Mouse (Mus musculus) liver, embryonic 16.5 days (tissue): ENCODE measurements around the gene Kcnq2. TPM values are rescaled to one million over a fixed set of nuclear protein-coding genes. Genes with fewer than 3 reads are reported as not detected.
A peak's percentile ranks its signal among the peaks of the same experiment; 100 is the strongest.

ENCODE experiments used
- ATAC-seq: fragments of 200-750 bp; cut with Nextera tagmentation; 2 replicates; pipeline ENCODE4 v1.8.0; 2017; ENCODE audit warnings: low read depth, mild to moderate bottlenecking, moderate number of reproducible peaks, moderate library complexity
- H3K27ac ChIP-seq: fragments of 300-500 bp; sonication (generic); 2 replicates; pipeline ENCODE4 v1.5.1; 2014; ENCODE audit warnings: mild to moderate bottlenecking, low read length
- H3K27me3 ChIP-seq: fragments of 300-500 bp; sonication (generic); 2 replicates; pipeline ENCODE4 v1.6.1; 2014; ENCODE audit warnings: low read depth, low read length, mixed read lengths; ENCODE audit not compliant: control insufficient read depth, insufficient read depth
- H3K36me3 ChIP-seq: fragments of 300-500 bp; sonication (generic); 2 replicates; pipeline ENCODE4 v1.6.1; 2014; ENCODE audit warnings: mild to moderate bottlenecking; ENCODE audit not compliant: control insufficient read depth, insufficient read depth
- H3K4me1 ChIP-seq: fragments of 300-500 bp; sonication (generic); 2 replicates; pipeline ENCODE4 v1.6.1; 2014; ENCODE audit warnings: low read depth, low read length, mixed read lengths; ENCODE audit not compliant: control insufficient read depth
- H3K4me2 ChIP-seq: fragments of 300-500 bp; sonication (generic); 2 replicates; pipeline ENCODE4 v1.6.1; 2014; ENCODE audit warnings: low read depth, low read length, mixed read lengths
- H3K4me3 ChIP-seq: fragments of 300-500 bp; sonication (generic); 2 replicates; pipeline ENCODE4 v1.5.1; 2014; ENCODE audit warnings: low read depth, mild to moderate bottlenecking, low read length
- H3K9ac ChIP-seq: fragments of 300-500 bp; sonication (generic); 2 replicates; pipeline ENCODE4 v1.6.1; 2014; ENCODE audit warnings: low read depth, low read length
- H3K9me3 ChIP-seq: fragments of 300-500 bp; sonication (generic); replicated peaks from 2 replicates; pipeline ENCODE4 v1.6.1; 2016; ENCODE audit warnings: low read length; ENCODE audit not compliant: control insufficient read depth
- WGBS: fragments of 180-500 bp; shearing (Covaris S2); extraction: QIAGEN DNeasy Blood & Tissue Kit; methylation state at CpG from one replicate; pipeline ENCODE4 v1.1.7; 2014; ENCODE audit not compliant: insufficient replicate concordance; 5-methylcytosine and 5-hydroxymethylcytosine counted together
- polyA plus RNA-seq: library from polyadenylated mRNA; unstranded; fragments of >200 nt; fragmentation: Nextera tagmentation; extraction: Ambion mirVana; gene quantifications from 2 replicates; pipeline ENCODE4 v1.2.1, GENCODE M21; 2015

Gene Kcnq2
- polyA plus RNA-seq, 1 experiment from 2014 or later: 0.32 TPM

GRCm38 (mm10) chr2:181048252-181048945, 86.7 kb downstream of the Kcnq2 start:
- H3K4me1 ChIP-seq: no peaks in the 10 kb centered on the region
- WGBS: 50% methylated on average over 7 of the region's 7 CpGs
- H3K36me3 ChIP-seq: no peaks in the 10 kb centered on the region
- ATAC-seq: no peak
- H3K9me3 ChIP-seq: no peaks in the 10 kb centered on the region
- H3K4me2 ChIP-seq: no peak overlapping the region
- no peak overlapping the region for H3K4me3 ChIP-seq
- H3K27ac ChIP-seq: no peak overlapping the region
- H3K27me3 ChIP-seq: no peaks in the 10 kb centered on the region
- no peak overlapping the region for H3K9ac ChIP-seq

GRCm38 (mm10) chr2:181044001-181044400, 91.1 kb downstream of the Kcnq2 start:
- 17% methylated on average over 3 of the region's 3 CpGs for WGBS
- Histone ChIP-seq H3K9ac (no peak overlapping the region), H3K36me3 (no peaks in the 10 kb centered on the region), H3K9me3 (no peaks in the 10 kb centered on the region), H3K27me3 (peaks cover 26% of the 10 kb centered on the region), H3K4me2 (no peak overlapping the region), H3K4me1 (no peaks in the 10 kb centered on the region), H3K27ac (peak overlapping the region; percentile 26; the same call in 1 of the 2 replicates), H3K4me3 (no peak overlapping the region)
- ATAC-seq: no peak

GRCm38 (mm10) chr2:181043437-181043836, 91.7 kb downstream of the Kcnq2 start, which contains the start of gene Chrna4:
Gene Chrna4, minus strand, starts transcription at chr2:181043546.
- peak; percentile 53 for ATAC-seq
- H3K9ac ChIP-seq: no peak within 1 kb of the TSS
- no peaks in the 10 kb centered on the region for H3K9me3 ChIP-seq
- 42% methylated on average over 3 of the region's 3 CpGs for WGBS
- H3K27me3 ChIP-seq: peaks cover 32% of the 10 kb centered on the region
- no peak within 1 kb of the TSS for H3K4me3 ChIP-seq
- H3K36me3 ChIP-seq: no peaks in the 10 kb centered on the region
- H3K4me2 ChIP-seq: no peak within 1 kb of the TSS
- H3K27ac ChIP-seq: peak within 1 kb of the TSS; percentile 26; the same call in 1 of the 2 replicates
- H3K4me1 ChIP-seq: no peaks in the 10 kb centered on the region

GRCm38 (mm10) chr2:181042376-181042775, 92.7 kb downstream of the Kcnq2 start:
- Histone ChIP-seq H3K4me2 (no peak overlapping the region), H3K9me3 (no peaks in the 10 kb centered on the region), H3K27ac (no peak overlapping the region), H3K27me3 (peaks cover 40% of the 10 kb centered on the region), H3K9ac (no peak overlapping the region), H3K4me1 (no peaks in the 10 kb centered on the region), H3K4me3 (no peak overlapping the region), H3K36me3 (no peaks in the 10 kb centered on the region)
- ATAC-seq: no peak

- H3K27me3 ChIP-seq: peaks cover 45% of the 10 kb centered on the region
Observed at GRCm38 (mm10) chr2:181041941-181042340, 93.2 kb downstream of the Kcnq2 start.

GRCm38 (mm10) chr2:181039356-181039680, 95.8 kb downstream of the Kcnq2 start:
- Histone ChIP-seq H3K4me3 (peak overlapping the region; percentile 47), H3K27me3 (peaks cover 47% of the 10 kb centered on the region), H3K9ac (no peak overlapping the region), H3K4me2 (peak overlapping the region; percentile 61), H3K36me3 (no peaks in the 10 kb centered on the region), H3K27ac (no peak overlapping the region), H3K9me3 (no peaks in the 10 kb centered on the region), H3K4me1 (no peaks in the 10 kb centered on the region)
- ATAC-seq: no peak
- 2% methylated on average over 16 of the region's 16 CpGs for WGBS

More at GRCm38 (mm10) chr2:181041941-181042340, 93.2 kb downstream of the Kcnq2 start:
- no peak overlapping the region for H3K4me2 ChIP-seq
- 18% methylated on average over 7 of the region's 7 CpGs for WGBS
- H3K4me1 ChIP-seq: no peaks in the 10 kb centered on the region
- ATAC-seq: peak; percentile 31; the same call in 1 of the 2 replicates
- no peak overlapping the region for H3K27ac ChIP-seq
- no peak overlapping the region for H3K9ac ChIP-seq
- H3K9me3 ChIP-seq: no peaks in the 10 kb centered on the region
- no peak overlapping the region for H3K4me3 ChIP-seq
- H3K36me3 ChIP-seq: no peaks in the 10 kb centered on the region

- no peak for ATAC-seq
- peaks cover 47% of the 10 kb centered on the region for H3K27me3 ChIP-seq
- H3K9me3 ChIP-seq: no peaks in the 10 kb centered on the region
- H3K4me1 ChIP-seq: no peaks in the 10 kb centered on the region
- H3K9ac ChIP-seq: no peak overlapping the region
- peak overlapping the region; percentile 61 for H3K4me2 ChIP-seq
- H3K36me3 ChIP-seq: no peaks in the 10 kb centered on the region
- WGBS: under 1% methylated on average over 60 of the region's 63 CpGs
- H3K4me3 ChIP-seq: peak overlapping the region; percentile 47
- H3K27ac ChIP-seq: no peak overlapping the region
Observed at GRCm38 (mm10) chr2:181038644-181039355, 96.3 kb downstream of the Kcnq2 start.

GRCm38 (mm10) chr2:181036561-181036960, 98.5 kb downstream of the Kcnq2 start:
- no peak for ATAC-seq
- Histone ChIP-seq H3K4me1 (no peaks in the 10 kb centered on the region), H3K36me3 (no peaks in the 10 kb centered on the region), H3K4me3 (no peak overlapping the region), H3K9me3 (no peaks in the 10 kb centered on the region), H3K9ac (no peak overlapping the region), H3K27me3 (peaks cover 46% of the 10 kb centered on the region), H3K4me2 (no peak overlapping the region), H3K27ac (no peak overlapping the region)
- WGBS: 40% methylated on average over 6 of the region's 6 CpGs

- Histone ChIP-seq H3K9me3 (no peaks in the 10 kb centered on the region), H3K4me1 (no peaks in the 10 kb centered on the region), H3K4me3 (no peak overlapping the region), H3K36me3 (no peaks in the 10 kb centered on the region), H3K4me2 (no peak overlapping the region), H3K27me3 (peaks cover 33% of the 10 kb centered on the region), H3K9ac (no peak overlapping the region), H3K27ac (no peak overlapping the region)
- no peak for ATAC-seq
- WGBS: 48% methylated on average over 7 of the region's 7 CpGs
Observed at GRCm38 (mm10) chr2:181035186-181035585, 99.9 kb downstream of the Kcnq2 start.
